Mouse (Mus musculus) brain, embryonic 14.5 days (tissue): ENCODE measurements around the gene Hnrnpdl.

Experiments
- CTCF ChIP-seq: fragments of 200-500 bp; IDR thresholded peaks from 2 replicates; pipeline ENCODE4 v1.5.1; 2012; ENCODE audit warnings: inconsistent platforms, mild to moderate bottlenecking, moderate library complexity, borderline replicate concordance; ENCODE audit not compliant: insufficient read depth, insufficient read length; ENCODE audit errors: extremely low read depth
- POLR2A ChIP-seq: fragments of 200-500 bp; IDR thresholded peaks from 2 replicates; pipeline ENCODE4 v1.6.1; 2012; ENCODE audit warnings: mild to moderate bottlenecking, inconsistent platforms, borderline replicate concordance; ENCODE audit not compliant: poor library complexity, insufficient read depth, insufficient read length, severe bottlenecking; ENCODE audit errors: extremely low read depth

- TF ChIP-seq CTCF: no peak
- no peak for TF ChIP-seq POLR2A
Measured at GRCm38 (mm10) chr5:100083953-100084562, 44.6 kb upstream of the Hnrnpdl start.
